Mouse (Mus musculus) forebrain, embryonic 12.5 days (tissue): ENCODE results near the gene Chd2. TPM values are rescaled to one million over a fixed set of nuclear protein-coding genes. Genes with fewer than 3 reads are reported as not detected.
A peak's percentile ranks its signal among the peaks of the same experiment; 100 is the strongest.

Experiments
- ATAC-seq: fragments of 200-750 bp; cut with Nextera tagmentation; 2 replicates; pipeline ENCODE4 v1.8.0; 2017; ENCODE audit warnings: moderate TSS enrichment; ENCODE audit not compliant: low FRiP score
- H3K27ac ChIP-seq: fragments of 300-500 bp; sonication (generic); 2 replicates; pipeline ENCODE4 v1.5.1; 2016; ENCODE audit warnings: mild to moderate bottlenecking
- H3K27me3 ChIP-seq: fragments of 300-500 bp; sonication (generic); 2 replicates; pipeline ENCODE4 v1.6.1; 2016; ENCODE audit warnings: mild to moderate bottlenecking
- H3K36me3 ChIP-seq: fragments of 300-500 bp; sonication (generic); replicated peaks from 2 replicates; pipeline ENCODE4 v1.6.1; 2016; ENCODE audit warnings: mild to moderate bottlenecking
- H3K4me1 ChIP-seq: fragments of 300-500 bp; sonication (generic); 2 replicates; pipeline ENCODE4 v1.6.1; 2016
- H3K4me2 ChIP-seq: fragments of 300-500 bp; sonication (generic); 2 replicates; pipeline ENCODE4 v1.6.1; 2016; ENCODE audit warnings: mild to moderate bottlenecking, moderate library complexity
- H3K4me3 ChIP-seq: fragments of 300-500 bp; sonication (generic); replicated peaks from 2 replicates; pipeline ENCODE4 v1.5.1; 2016; ENCODE audit warnings: mild to moderate bottlenecking
- H3K9ac ChIP-seq: fragments of 300-500 bp; sonication (generic); 2 replicates; pipeline ENCODE4 v1.6.1; 2016; ENCODE audit warnings: mild to moderate bottlenecking
- H3K9me3 ChIP-seq: fragments of 300-500 bp; sonication (generic); 2 replicates; pipeline ENCODE4 v1.6.1; 2016
- WGBS: fragments of 180-500 bp; shearing (Covaris S2); methylation state at CpG from one replicate; pipeline ENCODE4 v1.1.7; 2016; 5-methylcytosine and 5-hydroxymethylcytosine counted together
- polyA plus RNA-seq: library from polyadenylated mRNA; unstranded; fragments of >200 nt; fragmentation: Nextera tagmentation; extraction: Ambion mirVana; gene quantifications from 2 replicates; pipeline ENCODE4 v1.2.1, GENCODE M21; 2016

Gene Chd2
- polyA plus RNA-seq, 1 experiment from 2014 or later, result 78.8 TPM

- Histone ChIP-seq H3K4me3 (peak overlapping the region; percentile 27), H3K27ac (peak overlapping the region; percentile 94), H3K4me2 (peak overlapping the region; percentile 64), H3K36me3 (peaks cover 25% of the 10 kb centered on the region), H3K4me1 (peaks cover 83% of the 10 kb centered on the region), H3K9me3 (no peaks in the 10 kb centered on the region), H3K27me3 (no peaks in the 10 kb centered on the region), H3K9ac (0 out of 2 replicates have a peak overlapping the region, but pooled peaks have one; percentile 54)
- 4% methylated on average over 20 of the region's 20 CpGs for WGBS
- ATAC-seq, result peak; percentile 74
These were observed 141.3 kb downstream of the Chd2 start for GRCm38 (mm10) chr7:73400051-73400916.

- under 1% methylated on average over 19 of the region's 19 CpGs for WGBS
- peak; percentile 76 for ATAC-seq
- peak overlapping the region; percentile 94 for H3K27ac ChIP-seq
- H3K9me3 ChIP-seq, result no peaks in the 10 kb centered on the region
- no peaks in the 10 kb centered on the region for H3K27me3 ChIP-seq
- peaks cover 90% of the 10 kb centered on the region for H3K4me1 ChIP-seq
- peak overlapping the region; percentile 27 for H3K4me3 ChIP-seq
- peaks cover 25% of the 10 kb centered on the region for H3K36me3 ChIP-seq
- peak overlapping the region; percentile 64 for H3K4me2 ChIP-seq
- peak overlapping the region; percentile 54 for H3K9ac ChIP-seq
These were observed 142.1 kb downstream of the Chd2 start for GRCm38 (mm10) chr7:73399501-73400044.

GRCm38 (mm10) chr7:73398806-73399442, 142.7 kb downstream of the Chd2 start:
- Histone ChIP-seq H3K27ac (peak overlapping the region; percentile 94), H3K27me3 (no peaks in the 10 kb centered on the region), H3K4me3 (peak overlapping the region; percentile 27), H3K36me3 (peaks cover 22% of the 10 kb centered on the region), H3K4me1 (peaks cover 95% of the 10 kb centered on the region), H3K9me3 (no peaks in the 10 kb centered on the region), H3K4me2 (peak overlapping the region; percentile 64), H3K9ac (peak overlapping the region; percentile 54)
- ATAC-seq, result no peak; the same call in 1 of the 2 replicates
- WGBS, result 2% methylated on average over 19 of the region's 19 CpGs

- peak overlapping the region; percentile 27 for H3K4me3 ChIP-seq
- WGBS, result 5% methylated on average over 11 of the region's 11 CpGs
These were observed 143.3 kb downstream of the Chd2 start for GRCm38 (mm10) chr7:73398319-73398718.

GRCm38 (mm10) chr7:73394013-73394409, 147.6 kb downstream of the Chd2 start:
- Histone ChIP-seq H3K9me3 (no peaks in the 10 kb centered on the region), H3K27ac (peak overlapping the region; percentile 69), H3K36me3 (peaks cover 15% of the 10 kb centered on the region), H3K4me1 (peaks cover 87% of the 10 kb centered on the region), H3K4me3 (peak overlapping the region; percentile 80), H3K4me2 (peak overlapping the region; percentile 85), H3K9ac (peak overlapping the region; percentile 89; the same call in 1 of the 2 replicates), H3K27me3 (no peaks in the 10 kb centered on the region)
- 43% methylated on average over 4 of the region's 4 CpGs for WGBS
- ATAC-seq, result no peak

More at GRCm38 (mm10) chr7:73398319-73398718, 143.3 kb downstream of the Chd2 start:
- Histone ChIP-seq H3K9me3 (no peaks in the 10 kb centered on the region), H3K4me2 (peak overlapping the region; percentile 64), H3K27me3 (no peaks in the 10 kb centered on the region), H3K9ac (peak overlapping the region; percentile 54), H3K4me1 (peaks cover 96% of the 10 kb centered on the region), H3K36me3 (peaks cover 18% of the 10 kb centered on the region), H3K27ac (peak overlapping the region; percentile 94)
- peak; percentile 49 for ATAC-seq

- ATAC-seq, result no peak
- WGBS, result 38% methylated on average over 9 of the region's 9 CpGs
- peaks cover 87% of the 10 kb centered on the region for H3K4me1 ChIP-seq
These were observed 148.2 kb downstream of the Chd2 start for GRCm38 (mm10) chr7:73393307-73394012.

GRCm38 (mm10) chr7:73392359-73392758, 149.3 kb downstream of the Chd2 start:
- Histone ChIP-seq H3K27ac (peak overlapping the region; percentile 93), H3K4me3 (peak overlapping the region; percentile 80), H3K27me3 (no peaks in the 10 kb centered on the region), H3K9me3 (no peaks in the 10 kb centered on the region), H3K4me2 (peak overlapping the region; percentile 85), H3K36me3 (peaks cover 25% of the 10 kb centered on the region), H3K4me1 (peaks cover 77% of the 10 kb centered on the region), H3K9ac (peak overlapping the region; percentile 89)
- ATAC-seq, result no peak
- under 1% methylated on average over 9 of the region's 9 CpGs for WGBS

More at GRCm38 (mm10) chr7:73393307-73394012, 148.2 kb downstream of the Chd2 start:
- Histone ChIP-seq H3K9me3 (no peaks in the 10 kb centered on the region), H3K27me3 (no peaks in the 10 kb centered on the region), H3K36me3 (peaks cover 17% of the 10 kb centered on the region), H3K4me3 (peak overlapping the region; percentile 80), H3K9ac (peak overlapping the region; percentile 89), H3K4me2 (peak overlapping the region; percentile 85), H3K27ac (peak overlapping the region; percentile 69)

- peaks cover 77% of the 10 kb centered on the region for H3K4me1 ChIP-seq
- H3K36me3 ChIP-seq, result peaks cover 25% of the 10 kb centered on the region
- no peaks in the 10 kb centered on the region for H3K27me3 ChIP-seq
- peak; percentile 4; the same call in 1 of the 2 replicates for ATAC-seq
- H3K27ac ChIP-seq, result peak overlapping the region; percentile 93
- WGBS, result under 1% methylated on average over 39 of the region's 39 CpGs
- H3K9ac ChIP-seq, result peak overlapping the region; percentile 89
- no peaks in the 10 kb centered on the region for H3K9me3 ChIP-seq
- peak overlapping the region; percentile 80 for H3K4me3 ChIP-seq
- peak overlapping the region; percentile 85 for H3K4me2 ChIP-seq
These were observed 149.9 kb downstream of the Chd2 start for GRCm38 (mm10) chr7:73391518-73392321.

- H3K9me3 ChIP-seq, result no peaks in the 10 kb centered on the region
- H3K4me3 ChIP-seq, result peak overlapping the region; percentile 80
- peak; percentile 87 for ATAC-seq
- H3K4me1 ChIP-seq, result peaks cover 77% of the 10 kb centered on the region
- peak overlapping the region; percentile 85 for H3K4me2 ChIP-seq
- no peaks in the 10 kb centered on the region for H3K27me3 ChIP-seq
- peak overlapping the region; percentile 93 for H3K27ac ChIP-seq
- H3K9ac ChIP-seq, result peak overlapping the region; percentile 89
- H3K36me3 ChIP-seq, result peaks cover 22% of the 10 kb centered on the region
- WGBS, result under 1% methylated on average over 30 of the region's 42 CpGs
These were observed 150.6 kb downstream of the Chd2 start for GRCm38 (mm10) chr7:73391002-73391517.

GRCm38 (mm10) chr7:73390426-73391001, 151.1 kb downstream of the Chd2 start:
- Histone ChIP-seq H3K9me3 (no peaks in the 10 kb centered on the region), H3K36me3 (peaks cover 22% of the 10 kb centered on the region), H3K27ac (peak overlapping the region; percentile 93), H3K27me3 (no peaks in the 10 kb centered on the region), H3K4me3 (peak overlapping the region; percentile 80), H3K4me2 (peak overlapping the region; percentile 85), H3K9ac (peak overlapping the region; percentile 89), H3K4me1 (peaks cover 77% of the 10 kb centered on the region)
- peak; percentile 28 for ATAC-seq
- WGBS, result 2% methylated on average over 18 of the region's 18 CpGs
